Mouse (Mus musculus) spleen, adult 2 months (tissue): ENCODE data around the gene Tmem28. TPM values are rescaled to one million over a fixed set of nuclear protein-coding genes. Genes with fewer than 3 reads are reported as not detected.

Experiments used
- DNase-seq, 2 experiments: peaks; one replicate each; pipeline versions ENCODE4 v3.0.0 to v3.0.0-alpha.2; 2012 to 2021; ENCODE audit warnings: low spot score in 2 of 2, low read depth in 1 of 2
- H3K27ac ChIP-seq: fragments of 200-500 bp; 2 replicates; pipeline ENCODE4 v1.5.1; 2012; ENCODE audit warnings: low read length, inconsistent platforms; ENCODE audit not compliant: insufficient read depth
- H3K27me3 ChIP-seq: fragments of 200-500 bp; 2 replicates; pipeline ENCODE4 v1.6.1; 2012; ENCODE audit warnings: mild to moderate bottlenecking, moderate library complexity, low read length, inconsistent platforms; ENCODE audit not compliant: control insufficient read depth, insufficient read depth
- H3K36me3 ChIP-seq: fragments of 200-500 bp; 2 replicates; pipeline ENCODE4 v1.6.1; 2012; ENCODE audit warnings: mild to moderate bottlenecking, low read length, inconsistent platforms; ENCODE audit not compliant: control insufficient read depth, insufficient read depth
- H3K4me1 ChIP-seq: fragments of 200-500 bp; 2 replicates; pipeline ENCODE4 v1.6.1; 2011; ENCODE audit warnings: inconsistent platforms; ENCODE audit not compliant: control insufficient read depth, insufficient read depth, insufficient read length
- H3K4me3 ChIP-seq: fragments of 200-500 bp; 2 replicates; pipeline ENCODE4 v1.5.1; 2011; ENCODE audit warnings: mild to moderate bottlenecking, inconsistent platforms; ENCODE audit not compliant: insufficient read depth, insufficient read length; ENCODE audit errors: extremely low read depth
- CTCF ChIP-seq: fragments of 200-500 bp; IDR thresholded peaks from 2 replicates; pipeline ENCODE4 v1.5.1; 2011; ENCODE audit warnings: mild to moderate bottlenecking, inconsistent platforms; ENCODE audit not compliant: insufficient read depth, insufficient read length, insufficient replicate concordance; ENCODE audit errors: extremely low read depth
- POLR2A ChIP-seq: fragments of 200-500 bp; IDR thresholded peaks from 2 replicates; pipeline ENCODE4 v1.6.1; 2011; ENCODE audit warnings: low read depth, low read length, inconsistent platforms
- WGBS: fragments of 180-500 bp; shearing (Covaris S2); methylation state at CpG from one replicate; pipeline ENCODE4 v1.1.7; 2018; 5-methylcytosine and 5-hydroxymethylcytosine counted together
- polyA plus RNA-seq: library from polyadenylated mRNA; depleted of rRNA; stranded (reverse); fragments of >200 nt; gene quantifications from 2 replicates; pipeline ENCODE4 v1.2.3, GENCODE M21; 2012; rRNA removed

Gene Tmem28
- 0.02 TPM in 1 of 2 replicates, not detected in the other for polyA plus RNA-seq

DNA sequence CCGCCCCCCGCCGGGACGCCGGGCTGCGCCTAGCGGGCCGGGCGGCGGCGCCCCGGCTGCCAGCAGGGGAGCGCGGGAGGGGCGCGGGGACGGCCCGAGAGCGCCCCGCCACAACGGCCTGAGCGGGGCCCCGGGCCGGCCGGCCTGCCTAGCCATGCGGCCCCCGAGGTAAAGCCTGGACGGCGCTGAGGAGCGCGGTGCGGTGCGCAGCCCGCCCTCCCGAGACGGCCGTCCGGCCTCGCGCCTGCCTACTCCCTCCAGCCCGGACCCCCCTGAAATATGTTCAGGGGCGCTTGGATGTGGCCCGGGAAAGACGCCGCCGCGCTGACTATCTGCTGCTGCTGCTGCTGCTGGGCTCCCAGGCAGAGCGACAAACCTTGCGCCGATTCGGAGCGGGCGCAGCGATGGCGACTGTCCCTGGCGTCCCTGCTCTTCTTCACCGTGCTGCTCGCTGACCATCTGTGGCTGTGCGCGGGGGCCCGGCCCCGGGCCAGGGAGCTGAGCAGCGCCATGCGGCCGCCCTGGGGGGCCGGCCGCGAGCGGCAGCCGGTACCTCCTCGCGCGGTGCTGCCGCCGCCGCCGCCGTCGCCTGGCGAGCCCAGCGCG lies at the start of gene Tmem28:
Tmem28 (plus strand) TSS at position 232 of the 606 bp plus-strand sequence.
- TF ChIP-seq CTCF, result no peak
- TF ChIP-seq POLR2A, result no peak
- DNase-seq, result no peak
- Histone ChIP-seq H3K36me3 (no peaks in the 10 kb centered on the region), H3K27me3 (no peaks in the 10 kb centered on the region; the same call in none of the 2 replicates), H3K4me3 (no peak within 1 kb of the TSS), H3K27ac (no peak within 1 kb of the TSS), H3K4me1 (no peaks in the 10 kb centered on the region)
- 59% methylated on average over 77 of the region's 82 CpGs for WGBS

DNA sequence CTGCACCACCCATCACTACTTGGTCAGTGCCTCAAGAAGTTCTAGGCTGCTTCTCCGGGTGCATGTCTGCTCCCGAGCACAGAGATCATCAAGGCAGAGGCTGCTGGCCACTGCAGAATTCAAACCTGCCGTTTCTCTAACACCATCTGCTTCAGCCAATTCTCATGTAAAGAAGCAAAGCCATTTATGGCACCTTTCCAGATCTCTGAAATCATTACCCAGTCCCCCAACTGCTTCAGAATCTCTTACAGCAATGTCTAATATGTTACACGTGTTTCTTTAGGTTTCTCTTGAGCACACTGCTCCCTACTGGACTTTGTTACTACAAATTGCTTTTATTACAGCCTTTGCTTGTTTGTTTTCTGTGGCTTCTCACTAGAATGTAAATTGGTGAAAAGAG lies 40.5 kb upstream of the Tmem28 start:
- WGBS, result 60% methylated on average over 4 of the region's 4 CpGs
- Histone ChIP-seq H3K4me3 (no peak overlapping the region), H3K27me3 (no peaks in the 10 kb centered on the region), H3K27ac (no peak overlapping the region), H3K36me3 (no peaks in the 10 kb centered on the region), H3K4me1 (no peaks in the 10 kb centered on the region)
- no peak for DNase-seq
- TF ChIP-seq CTCF (no peak), POLR2A (no peak)

DNA sequence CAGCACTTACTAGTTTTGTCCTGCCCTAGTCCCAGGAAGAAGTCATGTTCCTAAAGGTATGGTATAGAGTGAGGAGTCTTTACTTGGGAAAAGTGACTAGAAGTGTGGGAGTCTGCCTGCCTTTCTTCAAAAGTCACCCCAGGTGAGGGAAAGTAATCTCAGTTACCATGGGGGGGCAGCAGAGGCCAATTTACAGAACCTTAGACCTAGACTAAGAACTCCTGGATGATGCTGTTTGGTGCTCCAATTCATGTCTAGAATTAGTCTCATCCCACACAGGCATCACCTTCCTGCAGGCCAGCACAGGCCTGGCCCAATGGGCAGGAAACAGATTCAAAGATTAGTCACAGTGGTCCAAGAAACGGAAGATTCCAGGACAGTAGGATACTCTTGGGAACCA lies 12.4 kb upstream of the Tmem28 start:
- TF ChIP-seq CTCF (no peak), POLR2A (no peak)
- WGBS, result 31% methylated on average over 1 of the region's 1 CpGs
- DNase-seq, result no peak

DNA sequence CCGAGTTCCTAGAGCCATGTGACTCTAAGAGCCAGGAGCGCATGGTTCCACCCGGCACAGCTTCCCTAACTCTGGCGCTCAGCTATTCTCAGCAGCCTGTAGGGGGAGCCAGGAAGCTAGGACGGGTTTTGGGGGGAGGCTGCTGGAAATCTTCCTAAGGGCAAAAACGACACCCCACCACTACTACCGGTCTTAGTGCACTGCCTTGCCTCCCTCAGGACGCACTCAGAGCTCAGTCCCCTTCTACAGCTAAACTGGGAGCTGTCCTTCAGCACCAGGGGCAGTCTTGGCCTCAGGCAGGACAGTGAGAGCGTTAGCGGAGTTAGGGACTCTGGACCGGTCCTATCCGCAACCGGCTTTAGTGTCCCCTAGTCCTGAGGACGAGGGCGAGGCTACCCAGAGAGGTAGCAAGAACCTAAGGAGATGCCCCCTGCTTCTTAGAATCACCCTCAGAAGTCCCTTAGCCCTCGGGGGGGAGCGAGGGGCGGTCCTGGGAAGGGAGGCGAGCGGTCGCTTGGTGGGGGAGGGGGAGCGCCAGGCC lies 1.4 kb upstream of the Tmem28 start:
- no peaks in the 10 kb centered on the region; the same call in none of the 2 replicates for H3K27me3 ChIP-seq
- DNase-seq, result no peak
- H3K4me3 ChIP-seq, result no peak overlapping the region
- 28% methylated on average over 22 of the region's 22 CpGs for WGBS
- no peak overlapping the region for H3K27ac ChIP-seq
- no peak for TF ChIP-seq CTCF
- no peak for TF ChIP-seq POLR2A
- no peaks in the 10 kb centered on the region for H3K4me1 ChIP-seq
- H3K36me3 ChIP-seq, result no peaks in the 10 kb centered on the region

More for the DNA sequence above, 12.4 kb upstream of the Tmem28 start:
- Histone ChIP-seq H3K4me1 (no peaks in the 10 kb centered on the region), H3K4me3 (no peak overlapping the region), H3K27me3 (no peaks in the 10 kb centered on the region), H3K36me3 (no peaks in the 10 kb centered on the region), H3K27ac (no peak overlapping the region)

DNA sequence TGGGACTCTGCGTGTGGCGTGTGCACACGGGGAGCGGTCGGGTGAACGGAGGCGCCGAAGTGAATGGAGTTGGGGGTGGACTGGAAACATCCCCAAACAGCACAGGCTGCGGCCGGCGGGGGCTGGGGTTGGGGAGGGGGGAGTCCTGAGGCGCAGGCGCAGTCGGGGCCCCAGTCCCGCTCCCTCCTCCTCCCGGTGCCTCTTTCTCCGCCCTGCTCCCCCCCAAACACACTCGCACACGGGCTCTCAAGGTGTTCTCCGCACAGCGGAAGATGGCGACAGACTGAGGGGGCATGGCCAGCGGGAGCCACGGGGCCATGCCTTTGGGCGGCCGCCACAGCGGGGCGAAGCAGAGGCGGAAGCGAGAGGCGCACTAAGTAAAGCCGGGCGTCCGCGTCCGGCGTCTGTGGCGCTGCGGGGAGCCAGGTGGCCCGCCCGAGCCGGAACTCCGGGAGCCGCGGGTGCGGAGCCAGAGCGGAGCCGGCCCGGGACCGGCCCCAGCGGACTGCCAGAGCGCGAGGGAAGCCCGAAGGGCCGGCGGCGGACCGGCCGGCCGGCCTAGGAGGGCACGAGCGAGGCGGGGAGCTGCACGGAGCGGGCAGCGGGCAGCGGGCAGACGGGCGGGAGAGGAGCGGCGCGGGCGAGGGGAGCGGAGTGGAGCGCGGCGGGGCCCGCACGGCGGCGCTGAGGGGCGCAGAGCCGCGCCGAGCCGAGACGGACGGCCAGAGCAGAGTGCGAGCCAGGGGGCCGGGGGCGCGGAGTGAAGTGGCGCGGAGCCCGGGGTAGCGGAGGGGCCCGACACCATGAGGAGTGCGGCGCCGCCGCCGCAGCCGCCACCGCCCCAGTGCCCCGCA lies 658 bp upstream of the Tmem28 start:
- WGBS, result 61% methylated on average over 103 of the region's 105 CpGs
- TF ChIP-seq CTCF (no peak), POLR2A (no peak)
- Histone ChIP-seq H3K36me3 (no peaks in the 10 kb centered on the region), H3K4me1 (no peaks in the 10 kb centered on the region), H3K27ac (no peak overlapping the region), H3K27me3 (no peaks in the 10 kb centered on the region; the same call in none of the 2 replicates), H3K4me3 (no peak overlapping the region)
- DNase-seq, result no peak

DNA sequence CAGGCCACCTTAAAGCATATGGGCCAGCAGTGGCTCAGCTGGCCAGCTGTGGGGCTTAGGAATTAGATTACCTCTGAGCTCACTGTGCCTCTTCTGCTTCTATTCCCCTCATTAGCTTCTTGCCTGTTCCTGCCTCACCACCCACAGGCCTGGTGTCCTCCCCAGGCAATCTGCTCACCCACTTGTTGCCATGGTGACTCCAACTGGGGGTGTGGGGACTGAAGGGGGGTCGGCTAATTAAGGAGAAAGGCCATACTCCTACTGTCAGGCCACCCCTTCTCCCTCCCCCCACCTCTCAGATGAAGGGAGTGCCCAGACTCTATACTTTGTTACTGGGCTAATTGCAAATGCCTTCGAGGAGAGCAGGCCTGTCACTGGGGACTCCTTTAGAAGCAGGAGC lies 21.3 kb downstream of the Tmem28 start:
- Histone ChIP-seq H3K27me3 (no peaks in the 10 kb centered on the region), H3K4me1 (no peaks in the 10 kb centered on the region), H3K27ac (no peak overlapping the region), H3K4me3 (no peak overlapping the region), H3K36me3 (no peaks in the 10 kb centered on the region)
- no peak for DNase-seq
- WGBS, result 18% methylated on average over 2 of the region's 2 CpGs
- TF ChIP-seq POLR2A (no peak), CTCF (no peak)
